Mouse (Mus musculus) gastrocnemius, adult 2 months (tissue): ENCODE data around the gene Slc22a23. TPM values are rescaled to one million over a fixed set of nuclear protein-coding genes. Genes with fewer than 3 reads are reported as not detected.
A peak's percentile ranks its signal among the peaks of the same experiment; 100 is the strongest.

Experiments
- DNase-seq: peaks from one replicate; pipeline ENCODE4 v3.0.0; 2022
- H3K27ac ChIP-seq: fragments of 200-600 bp; 2 replicates; pipeline ENCODE4 v1.8.1; 2022; ENCODE audit warnings: mild to moderate bottlenecking
- H3K4me3 ChIP-seq: fragments of 200-600 bp; 2 replicates; pipeline ENCODE4 v1.8.1; 2022; ENCODE audit warnings: mild to moderate bottlenecking, moderate library complexity
- CTCF ChIP-seq: fragments of 200-600 bp; IDR thresholded peaks from 2 replicates; pipeline ENCODE4 v1.8.1; 2022; ENCODE audit warnings: antibody characterized with exemption, mild to moderate bottlenecking, moderate library complexity
- intact Hi-C: fragments of 180-260 bp; cut with DNase I; formaldehyde crosslinking; loops from one replicate; pipeline ENCODE4 v1.15.1; 2025
- total RNA-seq, 2 experiments: library from RNA; stranded (reverse); gene quantifications; 2 replicates each; pipeline ENCODE4 v1.2.3; 2021

Slc22a23 gene
- total RNA-seq, 2 experiments from 2014 or later = 8.8 to 15.3 TPM

DNA sequence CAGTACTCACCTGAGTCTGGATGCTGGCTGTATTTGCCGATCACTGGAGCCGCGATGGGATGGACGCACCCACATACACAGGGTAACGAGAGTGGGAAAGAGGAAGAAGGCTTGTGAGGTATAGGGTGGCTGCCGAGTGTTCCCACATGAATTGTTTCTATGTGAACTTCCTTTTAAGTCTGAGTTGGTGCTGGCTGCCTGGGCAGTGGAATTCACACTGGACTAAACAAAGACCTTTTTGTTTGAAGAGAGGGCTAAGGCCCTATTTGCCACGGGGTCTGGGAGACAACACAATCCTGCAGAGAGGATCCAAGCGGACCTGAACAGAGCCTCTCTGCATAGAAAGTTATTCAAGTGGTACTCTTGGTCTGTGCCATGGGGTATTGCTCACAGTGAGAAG is 151.6 kb downstream of the Slc22a23 start:
- Histone ChIP-seq H3K27ac (peak overlapping the region; percentile 20), H3K4me3 (no peak overlapping the region)
- TF ChIP-seq CTCF = no peak
- intact Hi-C loops = no loop called here
- DNase-seq = no peak

DNA sequence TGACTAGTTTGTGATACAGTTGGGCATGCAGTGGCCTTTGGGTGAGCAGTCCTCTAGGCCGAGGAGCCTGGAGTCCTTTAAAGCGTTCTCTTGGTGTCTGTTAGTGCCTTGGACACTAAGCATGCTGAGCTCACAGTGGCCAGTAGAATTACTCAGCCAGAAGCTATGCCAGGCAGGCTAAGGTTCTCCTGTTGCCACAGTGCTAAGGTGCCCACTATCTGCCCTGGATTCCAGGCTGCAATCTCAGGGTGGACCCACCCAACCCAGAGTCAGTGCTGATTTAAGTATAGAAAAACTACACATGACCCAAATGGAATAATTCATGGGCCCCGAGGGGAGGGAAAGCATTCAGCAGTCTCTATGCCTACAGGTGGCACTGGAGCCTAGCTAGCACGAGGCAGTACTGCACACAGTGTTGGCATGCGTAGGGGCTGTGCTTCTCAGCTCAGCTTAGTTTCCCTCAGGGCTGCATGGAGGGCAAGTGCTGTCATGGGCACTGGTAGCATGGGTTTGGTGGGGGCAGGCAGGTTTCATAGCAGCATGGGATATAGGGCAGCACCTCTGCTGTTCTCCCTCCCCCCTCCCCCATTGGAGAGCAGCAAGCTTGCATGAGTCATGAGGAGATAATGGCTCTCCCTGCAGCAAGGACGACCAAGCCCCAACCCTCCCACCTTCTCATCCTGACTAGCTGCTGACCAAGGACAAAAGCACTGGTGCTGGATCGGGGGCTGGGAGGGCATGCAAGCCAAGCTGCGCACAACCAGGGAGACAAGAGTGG is 152.4 kb downstream of the Slc22a23 start:
- intact Hi-C loops = no loop called here
- peak; percentile 63 for TF ChIP-seq CTCF
- H3K4me3 ChIP-seq = no peak overlapping the region
- DNase-seq = peak; percentile 62
- H3K27ac ChIP-seq = peak overlapping the region; percentile 20

DNA sequence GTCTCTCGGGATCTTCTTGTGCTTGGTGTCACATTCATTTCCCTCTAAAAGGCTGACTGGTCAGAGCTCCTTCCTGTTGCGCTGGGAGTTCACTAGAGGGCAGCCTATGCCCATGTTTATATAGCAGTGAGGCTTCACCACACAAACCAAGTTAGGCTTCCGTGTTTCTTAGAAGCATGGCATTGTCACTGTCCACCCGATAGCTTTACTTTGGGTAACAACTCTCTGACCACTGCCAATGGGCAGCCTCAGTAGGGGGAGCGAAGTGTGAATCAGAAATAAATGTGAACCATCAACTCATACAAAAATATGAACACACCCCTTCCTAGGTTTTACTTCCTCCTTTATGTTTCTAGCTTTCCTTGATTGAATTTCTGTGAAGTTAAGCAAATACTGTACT is 157.4 kb downstream of the Slc22a23 start:
- peak; percentile 94 for TF ChIP-seq CTCF
- H3K4me3 ChIP-seq = peak overlapping the region; percentile 39
- intact Hi-C loops = loop anchor here (1.0 to 5.0 kb wide), 4 partner anchors 157 to 685 kb away; partner anchors contain the start of gene Slc22a23
- DNase-seq = peak; percentile 63
- H3K27ac ChIP-seq = no peak overlapping the region

GRCm38 (mm10) chr13:34185371-34185770 is 159.6 kb downstream of the Slc22a23 start:
- no peak for TF ChIP-seq CTCF
- Histone ChIP-seq H3K27ac (no peak overlapping the region), H3K4me3 (no peak overlapping the region)
- no peak for DNase-seq
- intact Hi-C loops = loop anchor here (5.0 kb wide), 2 partner anchors 607 to 687 kb away; no protein-coding TSS in a partner anchor

GRCm38 (mm10) chr13:34181624-34182023 is 163.4 kb downstream of the Slc22a23 start:
- no peak for TF ChIP-seq CTCF
- no peak for DNase-seq
- H3K27ac ChIP-seq = no peak overlapping the region
- intact Hi-C loops = no loop called here
- no peak overlapping the region for H3K4me3 ChIP-seq

DNA sequence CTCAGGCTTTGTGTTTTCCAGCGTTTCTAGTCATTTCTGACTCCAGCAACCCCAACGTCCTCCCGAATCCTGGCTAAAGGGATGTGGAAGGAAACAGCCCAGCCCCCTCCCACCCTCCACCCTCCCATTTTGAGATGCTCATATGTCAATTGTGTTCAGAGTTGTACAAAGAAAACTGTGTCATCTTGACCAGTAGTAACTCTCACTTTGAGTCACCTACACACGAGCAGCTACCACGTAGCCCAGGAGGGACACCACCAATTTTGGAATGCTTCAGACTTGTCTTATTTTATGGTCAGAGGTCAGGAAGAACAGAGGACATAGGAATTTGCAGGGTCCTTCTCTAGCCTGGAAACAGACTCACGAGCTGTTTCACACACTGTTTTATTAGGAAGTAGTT is 171.0 kb downstream of the Slc22a23 start:
- intact Hi-C loops = no loop called here
- Histone ChIP-seq H3K4me3 (no peak overlapping the region), H3K27ac (no peak overlapping the region)
- TF ChIP-seq CTCF = no peak
- DNase-seq = no peak

DNA sequence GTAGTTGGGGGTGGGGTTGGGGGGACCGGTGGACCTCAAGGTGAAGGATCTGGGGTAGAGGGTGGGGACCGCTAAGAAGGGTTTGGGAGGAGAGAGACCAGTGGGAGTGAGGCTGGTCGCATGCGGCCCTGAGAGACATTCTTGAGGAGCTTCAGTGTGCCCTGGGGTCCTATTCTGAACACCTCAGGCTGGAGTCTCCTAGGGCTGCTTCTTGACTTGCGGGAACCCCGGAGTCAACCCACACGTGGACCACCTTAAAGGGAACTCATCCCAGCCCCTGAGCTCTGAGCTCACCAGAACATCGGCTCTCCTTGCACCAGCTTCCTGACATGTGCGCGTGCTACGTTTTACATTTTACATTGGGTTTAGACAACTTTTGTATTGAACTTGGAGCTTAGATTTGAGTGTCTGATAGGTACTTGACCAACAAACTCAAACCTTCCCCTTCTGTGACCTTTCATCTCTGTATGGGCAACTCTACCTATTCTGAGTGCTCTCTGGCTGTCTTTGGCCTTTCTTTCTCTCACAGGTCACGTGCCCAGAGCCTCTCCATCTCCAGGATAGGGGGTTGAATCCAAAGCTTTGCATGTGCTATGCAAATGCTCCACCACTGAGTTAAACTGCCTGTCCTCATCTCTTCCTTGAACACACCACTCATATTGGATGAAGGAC is 181.5 kb downstream of the Slc22a23 start:
- intact Hi-C loops = no loop called here
- H3K4me3 ChIP-seq = peak overlapping the region; percentile 97
- DNase-seq = no peak
- TF ChIP-seq CTCF = no peak
- H3K27ac ChIP-seq = peak overlapping the region; percentile 97

- intact Hi-C loops = no loop called here
- TF ChIP-seq CTCF = no peak
- peak within 1 kb of the TSS; percentile 97 for H3K27ac ChIP-seq
- peak within 1 kb of the TSS; percentile 97 for H3K4me3 ChIP-seq
- peak; percentile 96 for DNase-seq
These were observed 182.3 kb downstream of the Slc22a23 start, which contains the start of gene Psmg4 for GRCm38 (mm10) chr13:34162491-34163303. Psmg4 (plus strand) TSS chr13:34162964.

GRCm38 (mm10) chr13:34159926-34160325 is 185.1 kb downstream of the Slc22a23 start:
- Histone ChIP-seq H3K27ac (no peak overlapping the region), H3K4me3 (no peak overlapping the region)
- DNase-seq = no peak
- no peak for TF ChIP-seq CTCF
- intact Hi-C loops = loop anchor here (10.0 kb wide), 1 partner anchor 205 kb away; no protein-coding TSS in a partner anchor

DNA sequence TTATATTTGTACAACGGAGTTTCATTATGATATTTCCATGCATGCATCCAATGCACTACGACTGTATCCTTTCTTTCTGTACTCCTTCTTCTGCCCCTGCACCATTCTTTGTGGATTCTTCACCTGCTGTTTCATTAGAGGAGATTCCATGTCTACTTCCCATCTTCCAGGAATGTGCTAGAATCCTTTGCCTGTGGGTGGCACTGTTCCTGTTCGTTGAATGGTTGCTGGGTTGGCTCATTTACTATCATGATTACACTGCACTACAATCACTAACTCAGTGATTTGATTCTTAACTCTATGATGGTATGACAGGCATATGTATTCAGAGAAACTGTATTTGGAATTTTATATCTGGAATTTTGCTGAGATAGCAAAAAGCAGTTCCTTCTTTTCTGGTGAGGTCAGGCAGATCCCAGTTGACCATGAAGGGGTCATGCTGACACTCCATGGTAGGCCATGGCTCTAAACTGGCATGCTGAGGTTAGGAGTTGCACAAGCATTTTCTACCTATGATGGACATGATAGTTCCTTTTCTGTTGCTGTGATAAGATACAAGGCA is 187.3 kb downstream of the Slc22a23 start:
- H3K27ac ChIP-seq = no peak overlapping the region
- intact Hi-C loops = loop anchor here (10.0 kb wide), 1 partner anchor 203 kb away; no protein-coding TSS in a partner anchor
- H3K4me3 ChIP-seq = no peak overlapping the region
- TF ChIP-seq CTCF = no peak
- no peak for DNase-seq

DNA sequence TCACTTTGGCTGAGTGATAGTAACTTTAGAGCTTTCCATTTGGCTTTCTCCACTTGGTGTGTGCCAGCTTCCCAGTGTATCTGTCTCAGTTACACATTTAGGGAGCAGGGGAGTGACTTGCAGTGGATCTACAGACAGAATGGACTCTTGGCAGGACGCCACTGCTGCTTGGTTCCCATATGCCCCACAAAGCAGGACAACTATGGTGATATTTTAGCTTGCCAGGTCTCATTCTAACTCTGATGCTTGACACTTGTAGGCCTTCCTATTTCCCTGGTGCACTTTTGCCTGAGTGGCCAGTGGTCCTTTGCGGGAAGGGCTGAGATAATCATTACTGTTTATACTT is 188.2 kb downstream of the Slc22a23 start:
- Histone ChIP-seq H3K27ac (no peak overlapping the region), H3K4me3 (no peak overlapping the region)
- no peak for DNase-seq
- no peak for TF ChIP-seq CTCF
- intact Hi-C loops = loop anchor here (10.0 kb wide), 1 partner anchor 202 kb away; no protein-coding TSS in a partner anchor

- H3K4me3 ChIP-seq = no peak overlapping the region
- DNase-seq = no peak
- no peak for TF ChIP-seq CTCF
- no peak overlapping the region; the same call in 1 of the 2 replicates for H3K27ac ChIP-seq
- intact Hi-C loops = loop anchor here (10.0 kb wide), 1 partner anchor 201 kb away; no protein-coding TSS in a partner anchor
These were observed 188.7 kb downstream of the Slc22a23 start for GRCm38 (mm10) chr13:34156133-34156839.
